In genomic region chr2:50589195-50589594, GRCm38 (mm10) we compare ENCODE assay signal across 12 mouse cellular contexts.
DNase-seq lines count a peak whose midpoint lies in the region; ATAC-seq and TF ChIP-seq lines count a peak whose summit lies in the region.
"Had no signal": no experiment of that assay in that cellular context is flagged by ENCODE, and none has a peak within 500 bp of the region (broad histone marks: within the 10 kb centered on the region; RNA-seq: fewer than 3 reads in every experiment).

No protein-coding gene starts in this region.

- no peaks in the 10 kb centered on the region for H3K27me3 ChIP-seq in liver, postnatal 0 days (ENCODE audit: insufficient read depth, low read length)
- H3K27me3 ChIP-seq: heart, embryonic 15.5 days; liver, embryonic 13.5 days had no signal

- peak; percentile 72 for ATAC-seq in frontal cortex, adult (ENCODE audit: low TSS enrichment)
- peak; percentile 97 for ATAC-seq in liver, postnatal 0 days

- H3K9ac ChIP-seq in liver, postnatal 0 days (replicated peaks), result no peak overlapping the region
- H3K9ac ChIP-seq: heart, embryonic 15.5 days; liver, embryonic 13.5 days had no signal

- TF ChIP-seq CTCF in lung, adult 2 months (IDR thresholded peaks at IDR 0.05; ENCODE audit: insufficient read depth, low read length), result no peak
- TF ChIP-seq CTCF in liver, postnatal 0 days (IDR thresholded peaks at IDR 0.05; ENCODE audit: low read depth), result peak; percentile 46

- TF ChIP-seq POLR2A in lung, adult 2 months (IDR thresholded peaks at IDR 0.05; ENCODE audit: borderline replicate concordance, extremely low read depth, low read depth, low read length), result no peak

- H3K4me1 ChIP-seq in lung, adult 2 months (ENCODE audit: control insufficient read depth, insufficient read depth, low read length), result no peaks in the 10 kb centered on the region
- H3K4me1 ChIP-seq in liver, postnatal 0 days (ENCODE audit: insufficient read depth), result peaks cover 4% of the 10 kb centered on the region; the same call in 1 of the 2 replicates
- H3K4me1 ChIP-seq: heart, embryonic 15.5 days; liver, embryonic 13.5 days had no signal

- H3K4me3 ChIP-seq in lung, adult 2 months (replicated peaks; ENCODE audit: extremely low read depth, low read depth, low read length), result no peak overlapping the region
- no peak overlapping the region for H3K4me3 ChIP-seq in liver, postnatal 0 days (ENCODE audit: low read depth, low read length)
- H3K4me3 ChIP-seq: heart, embryonic 15.5 days; liver, embryonic 13.5 days had no signal

- 47% methylated on average over 6 of the region's 6 CpGs for WGBS in lung, adult 2 months
- 29% methylated on average over 6 of the region's 6 CpGs for WGBS in liver, postnatal 0 days (ENCODE audit: insufficient replicate concordance)

- no peak overlapping the region for H3K4me2 ChIP-seq in liver, postnatal 0 days (ENCODE audit: low read depth, low read length)
- H3K4me2 ChIP-seq: heart, embryonic 15.5 days; liver, embryonic 13.5 days had no signal

- H3K36me3 ChIP-seq in liver, postnatal 0 days (replicated peaks; ENCODE audit: insufficient read depth, low read length), result no peaks in the 10 kb centered on the region
- H3K36me3 ChIP-seq: heart, embryonic 15.5 days; liver, embryonic 13.5 days had no signal

- DNase-seq in frontal cortex, postnatal 25 days (ENCODE audit: low spot score in 2 of 2), result no peak
- DNase-seq in lung, postnatal 25 days (ENCODE audit: low spot score), result peak; percentile 5
- DNase-seq in lung, adult 2 months, result no peak
- DNase-seq in liver, postnatal 0 days, result peak; percentile 73
- DNase-seq in thymus, postnatal 25 days, result peak; percentile 81
- DNase-seq in testis, postnatal 10 days (ENCODE audit: low spot score), result no peak
- DNase-seq in layer of hippocampus, postnatal 10 days (ENCODE audit: low spot score in 2 of 2), result no peak
- DNase-seq: cerebellum, adult 18-20 months; kidney, postnatal 10 days; liver, embryonic 13.5 days had no signal

- TF ChIP-seq EP300 in liver, postnatal 0 days (IDR thresholded peaks at IDR 0.05; ENCODE audit: low read depth), result no peak

- peak overlapping the region; percentile 70 for H3K27ac ChIP-seq in liver, postnatal 0 days (ENCODE audit: low read depth)
- H3K27ac ChIP-seq: heart, embryonic 15.5 days; liver, embryonic 13.5 days had no signal

- H3K9me3 ChIP-seq in liver, postnatal 0 days (ENCODE audit: low read length), result no peaks in the 10 kb centered on the region
- H3K9me3 ChIP-seq: heart, embryonic 15.5 days; liver, embryonic 13.5 days had no signal

Comparison
In these comparisons a context has a peak if more than half of its experiments do, and no peak if none do; other contexts are left out.
1. DNase-seq: peak in lung, postnatal 25 days (single experiment), liver, postnatal 0 days (single experiment) and thymus, postnatal 25 days (single experiment); none in frontal cortex, postnatal 25 days (0 of 2), lung, adult 2 months (single experiment), testis, postnatal 10 days (single experiment) and layer of hippocampus, postnatal 10 days (0 of 2).